Mouse (Mus musculus) heart, adult 9 months (tissue): Measurements from ENCODE around the gene Zdhhc14.

Experiments
- DNase-seq, 2 experiments: peaks; one replicate each; pipeline ENCODE4 v3.0.0; 2022; ENCODE audit warnings: low spot score in 2 of 2

Zdhhc14 gene

GRCm38 (mm10) chr17:5554573-5554972 lies 62.2 kb downstream of the Zdhhc14 start:
- DNase-seq = no peak

- no peak for DNase-seq
Measured at GRCm38 (mm10) chr17:5556568-5556967, 64.2 kb downstream of the Zdhhc14 start.

DNA sequence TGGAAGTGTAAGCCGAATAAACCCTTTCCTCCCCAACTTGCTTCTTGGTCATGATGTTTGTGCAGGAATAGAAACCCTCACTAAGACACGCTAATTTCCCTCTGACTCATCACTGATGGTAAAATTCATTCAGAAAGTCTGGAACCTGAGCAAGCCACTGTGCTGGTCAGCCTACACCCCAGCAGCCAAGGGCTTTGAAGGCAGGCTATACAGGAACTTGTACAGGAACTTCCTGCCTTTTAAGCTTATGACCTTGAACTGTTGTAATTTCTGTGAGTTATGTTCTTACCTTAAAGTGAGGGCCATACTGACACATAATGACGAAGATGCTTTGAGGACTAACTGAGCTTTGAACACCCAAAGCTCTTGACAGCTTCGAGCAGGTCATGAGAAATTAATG lies 67.9 kb downstream of the Zdhhc14 start:
- no peak for DNase-seq

DNA sequence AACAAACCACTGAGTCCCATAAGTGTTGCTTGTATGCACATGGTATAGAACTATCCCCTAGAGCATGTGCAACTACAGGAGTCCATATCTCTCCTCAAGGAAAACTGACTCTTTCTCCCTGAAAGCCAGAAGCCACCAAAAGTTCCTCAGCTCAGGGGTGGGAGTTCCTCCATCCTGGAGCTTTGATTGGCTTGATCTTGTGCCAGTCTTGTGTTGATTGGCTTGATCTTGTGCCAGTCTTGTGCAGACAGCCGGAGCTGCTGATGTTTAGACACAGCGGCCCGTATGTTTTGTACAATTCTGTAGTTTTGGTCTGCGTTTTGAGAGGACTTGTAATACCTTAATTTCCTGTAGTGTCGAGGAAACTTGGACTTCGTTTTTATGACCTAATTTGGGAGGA lies 70.8 kb downstream of the Zdhhc14 start:
- DNase-seq = no peak

DNA sequence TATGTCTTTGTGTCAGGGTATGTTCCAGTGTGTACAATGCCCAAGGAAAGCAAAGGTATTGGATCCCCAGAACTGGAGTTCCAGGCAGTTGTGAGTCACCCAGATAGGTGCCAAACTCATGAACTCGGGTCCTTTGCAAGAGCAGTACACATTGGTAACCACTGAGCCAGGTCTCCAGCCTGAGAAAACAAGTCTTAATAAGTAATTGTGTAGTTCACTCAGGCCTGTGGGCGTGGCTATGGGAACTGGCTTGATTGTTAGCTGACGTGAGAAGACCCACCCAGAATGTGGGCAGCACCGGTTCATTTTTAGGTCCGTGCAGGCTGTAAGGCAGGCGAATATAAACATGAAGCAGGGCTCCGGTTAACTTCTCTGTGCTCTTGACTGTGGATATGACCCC lies 73.6 kb downstream of the Zdhhc14 start:
- DNase-seq = no peak

DNA sequence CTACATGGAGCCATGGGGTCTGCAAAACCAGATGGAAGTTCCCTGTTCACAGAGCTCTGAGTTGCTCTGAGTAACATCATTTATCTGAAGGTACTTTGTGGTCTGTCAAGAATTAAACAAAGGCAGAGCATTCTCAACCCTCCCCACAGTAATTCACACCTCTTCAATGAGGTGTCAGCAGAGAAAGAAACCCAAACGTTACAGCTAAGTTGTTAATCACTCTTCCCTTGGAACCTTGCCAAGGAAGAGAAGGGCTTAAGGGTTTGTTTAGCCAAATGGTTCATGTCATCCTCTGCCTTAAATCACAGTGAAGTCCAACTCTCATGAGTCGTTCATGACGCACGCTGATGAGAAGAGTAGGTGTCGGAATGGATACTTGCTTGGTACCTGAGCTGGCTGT lies 75.6 kb downstream of the Zdhhc14 start:
- no peak for DNase-seq

GRCm38 (mm10) chr17:5569131-5570030 lies 77.0 kb downstream of the Zdhhc14 start:
- no peak for DNase-seq

GRCm38 (mm10) chr17:5572096-5572730 lies 79.9 kb downstream of the Zdhhc14 start:
- no peak for DNase-seq

GRCm38 (mm10) chr17:5572745-5573420 lies 80.5 kb downstream of the Zdhhc14 start:
- DNase-seq = peak; percentile 43 to 57

GRCm38 (mm10) chr17:5574672-5575071 lies 82.3 kb downstream of the Zdhhc14 start:
- peak in 1 of 2 experiments; percentile 57 for DNase-seq

DNA sequence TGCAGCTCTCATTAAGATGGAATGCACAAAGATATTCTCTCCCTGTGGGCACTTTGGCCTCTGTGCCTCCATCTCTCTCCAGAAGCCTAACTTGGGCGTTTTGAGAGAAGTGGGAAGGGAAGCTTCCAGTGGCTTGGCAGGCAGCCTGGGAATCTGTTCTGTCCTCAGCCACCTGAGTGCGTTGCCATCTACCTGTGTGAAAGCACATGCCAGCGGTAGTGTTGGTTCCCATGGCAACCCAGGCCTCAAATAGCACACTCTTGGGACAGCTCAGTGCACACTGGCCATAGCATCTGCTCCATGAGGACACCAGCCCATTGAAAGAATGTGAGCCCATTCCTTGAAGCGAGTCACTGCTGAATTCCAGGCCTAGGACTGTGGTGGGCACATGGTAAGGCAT lies 83.2 kb downstream of the Zdhhc14 start:
- DNase-seq = no peak

GRCm38 (mm10) chr17:5582232-5582631 lies 89.9 kb downstream of the Zdhhc14 start:
- DNase-seq = no peak

GRCm38 (mm10) chr17:5582937-5583336 lies 90.6 kb downstream of the Zdhhc14 start:
- DNase-seq = peak in 1 of 2 experiments; percentile 50

DNA sequence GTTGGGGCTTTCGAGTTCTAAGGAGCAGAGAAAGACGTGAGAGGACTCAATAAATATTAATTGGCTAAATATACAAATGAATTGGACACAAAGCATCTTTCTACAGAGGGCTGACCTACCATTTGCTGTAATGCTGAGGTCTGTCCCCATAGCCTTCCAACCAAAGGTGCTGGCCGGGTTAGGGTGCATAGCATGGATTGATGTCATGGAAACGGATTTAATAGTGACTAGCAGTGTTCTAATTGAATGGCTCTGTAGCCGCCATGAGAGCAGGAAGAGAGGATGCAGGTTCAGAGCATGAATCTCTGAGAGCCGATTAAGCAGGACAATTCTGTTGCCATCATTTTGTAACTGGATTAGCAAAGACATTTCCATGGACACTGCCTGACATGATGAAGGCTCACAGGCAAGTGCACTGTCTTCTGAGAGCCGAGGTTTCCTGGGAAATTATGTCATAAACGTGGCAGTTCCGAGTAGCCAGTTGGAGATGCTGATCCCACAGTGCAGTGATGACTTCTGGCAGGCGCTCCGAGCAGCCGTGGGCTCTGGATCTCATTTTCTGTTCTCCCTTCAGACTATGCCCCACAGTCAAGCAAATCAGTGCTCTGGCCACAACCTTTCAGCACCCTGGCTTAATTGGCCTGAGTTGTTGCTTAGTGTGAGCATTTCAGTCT lies 91.3 kb downstream of the Zdhhc14 start:
- DNase-seq = no peak

DNA sequence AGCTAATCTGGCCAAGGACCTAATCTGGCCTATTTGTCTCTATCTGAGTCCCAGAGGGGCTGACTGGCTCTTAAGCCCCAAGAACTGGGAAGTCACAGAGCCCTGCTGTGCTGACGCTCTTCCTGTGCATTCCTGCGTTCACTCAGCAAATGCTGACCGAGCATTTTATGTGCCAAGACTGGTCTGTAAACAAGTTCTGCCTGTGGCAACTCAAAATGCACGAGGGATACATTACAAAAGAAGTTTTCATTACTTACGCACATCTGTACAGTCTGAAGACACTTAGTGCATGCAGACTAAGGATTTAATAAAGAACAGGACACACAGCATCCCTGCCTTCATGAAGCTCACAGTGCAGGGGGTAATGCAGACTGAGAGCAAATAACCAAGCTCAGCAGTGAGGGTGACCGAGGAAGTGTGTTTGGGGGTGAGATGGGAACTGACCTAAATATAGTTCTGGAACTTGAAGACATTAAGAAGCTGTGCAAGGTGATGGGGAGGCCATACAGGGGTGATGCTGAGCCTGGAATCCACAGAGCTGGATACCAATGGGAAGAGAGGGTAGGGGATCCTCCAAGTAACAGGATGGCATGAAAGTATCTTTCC lies 99.3 kb downstream of the Zdhhc14 start:
- DNase-seq = peak; percentile 56

DNA sequence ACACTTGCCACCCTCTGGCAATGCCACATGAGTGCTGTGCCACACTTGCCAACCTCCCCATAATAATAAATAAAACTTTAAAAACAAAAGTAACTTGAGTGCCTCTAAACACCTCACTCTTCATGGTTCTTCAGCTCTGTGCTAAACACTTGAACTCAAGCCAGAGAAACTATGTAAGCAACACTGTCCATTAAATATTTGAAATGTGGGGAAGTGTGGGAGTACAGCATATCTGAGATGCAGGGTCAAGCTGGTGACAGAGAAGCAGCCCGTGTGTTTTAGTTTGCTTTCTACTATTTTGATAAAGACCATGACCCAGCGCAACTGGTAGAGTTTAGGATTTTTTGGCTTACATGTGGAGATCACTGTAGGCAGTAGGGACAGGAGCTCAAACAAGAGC lies 100.7 kb downstream of the Zdhhc14 start:
- DNase-seq = no peak

GRCm38 (mm10) chr17:5595068-5595467 lies 102.7 kb downstream of the Zdhhc14 start:
- no peak for DNase-seq

DNA sequence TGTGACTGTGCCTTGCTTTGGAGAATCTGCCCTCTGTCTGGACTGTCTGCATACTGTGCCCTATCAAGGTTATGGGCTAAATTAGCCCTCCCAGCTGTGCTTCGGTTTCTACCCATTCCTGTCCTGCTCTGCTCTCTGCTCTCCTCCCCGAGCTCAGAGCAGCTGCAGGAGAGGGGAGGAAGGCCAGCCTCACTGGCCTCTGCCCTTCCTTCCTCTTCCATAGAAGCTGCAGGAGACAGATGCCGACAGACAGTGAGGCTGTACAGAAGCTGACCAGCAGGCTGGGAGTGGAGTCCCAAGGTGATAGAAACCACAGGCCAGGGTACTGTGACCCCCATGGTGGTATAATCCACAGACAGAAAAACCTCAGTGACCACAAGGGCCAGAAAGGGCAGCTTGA lies 104.1 kb downstream of the Zdhhc14 start:
- peak in 1 of 2 experiments; percentile 61 for DNase-seq

GRCm38 (mm10) chr17:5598999-5599398 lies 106.6 kb downstream of the Zdhhc14 start:
- no peak for DNase-seq

- no peak for DNase-seq
Measured at GRCm38 (mm10) chr17:5600505-5601027, 108.2 kb downstream of the Zdhhc14 start.

DNA sequence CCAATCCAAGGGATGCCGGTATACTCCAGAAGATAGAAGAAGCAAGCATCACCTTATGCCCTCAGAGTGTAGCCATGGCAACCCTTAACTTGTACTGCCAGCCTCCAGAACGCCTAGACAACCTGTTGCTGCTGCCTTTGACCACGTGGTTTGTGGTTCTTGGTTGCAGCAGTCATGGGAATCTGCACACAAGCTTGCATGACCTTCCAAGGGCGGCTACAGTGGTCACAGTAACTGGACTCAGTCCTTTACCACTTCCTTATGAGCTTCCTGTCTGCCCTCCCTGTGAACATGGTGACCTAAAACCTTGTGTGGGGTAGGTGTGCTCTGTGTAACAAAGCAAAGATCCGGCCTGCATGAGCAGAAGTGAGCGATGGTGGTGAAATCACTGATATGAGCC lies 109.6 kb downstream of the Zdhhc14 start:
- no peak for DNase-seq
